Mouse (Mus musculus) intestine, embryonic 16.5 days (tissue): ENCODE measurements around the gene Cd82. TPM values are rescaled to one million over a fixed set of nuclear protein-coding genes. Genes with fewer than 3 reads are reported as not detected.
A peak's percentile ranks its signal among the peaks of the same experiment; 100 is the strongest.

ENCODE experiments used
- ATAC-seq: fragments of 200-750 bp; cut with Nextera tagmentation; 2 replicates; pipeline ENCODE4 v1.8.0; 2017; ENCODE audit warnings: moderate TSS enrichment, moderate library complexity
- H3K27ac ChIP-seq: fragments of 300-500 bp; sonication (generic); 2 replicates; pipeline ENCODE4 v1.5.1; 2014; ENCODE audit warnings: mild to moderate bottlenecking, low read length
- H3K27me3 ChIP-seq: fragments of 300-500 bp; sonication (generic); replicated peaks from 2 replicates; pipeline ENCODE4 v1.6.1; 2014; ENCODE audit warnings: low read length, control low read depth, mixed read lengths; ENCODE audit not compliant: control insufficient read depth, insufficient read depth
- H3K36me3 ChIP-seq: fragments of 300-500 bp; sonication (generic); 2 replicates; pipeline ENCODE4 v1.6.1; 2014; ENCODE audit warnings: low read length, control low read depth; ENCODE audit not compliant: control insufficient read depth, insufficient read depth
- H3K4me1 ChIP-seq: fragments of 300-500 bp; sonication (generic); 2 replicates; pipeline ENCODE4 v1.6.1; 2014; ENCODE audit warnings: low read length, control low read depth, mixed read lengths; ENCODE audit not compliant: control insufficient read depth, insufficient read depth
- H3K4me2 ChIP-seq: fragments of 300-500 bp; sonication (generic); 2 replicates; pipeline ENCODE4 v1.6.1; 2014; ENCODE audit warnings: low read depth, low read length, control low read depth
- H3K4me3 ChIP-seq: fragments of 300-500 bp; sonication (generic); 2 replicates; pipeline ENCODE4 v1.5.1; 2014; ENCODE audit warnings: mild to moderate bottlenecking, low read length
- H3K9ac ChIP-seq: fragments of 300-500 bp; sonication (generic); 2 replicates; pipeline ENCODE4 v1.6.1; 2014; ENCODE audit warnings: low read depth, low read length
- H3K9me3 ChIP-seq: fragments of 300-500 bp; sonication (generic); 2 replicates; pipeline ENCODE4 v1.6.1; 2016; ENCODE audit warnings: low read length, control low read depth; ENCODE audit not compliant: control insufficient read depth
- WGBS: fragments of 180-500 bp; shearing (Covaris S2); extraction: QIAGEN DNeasy Blood & Tissue Kit; methylation state at CpG from one replicate; pipeline ENCODE4 v1.1.7; 2014; 5-methylcytosine and 5-hydroxymethylcytosine counted together
- polyA plus RNA-seq: library from polyadenylated mRNA; unstranded; fragments of >200 nt; fragmentation: Nextera tagmentation; extraction: Ambion mirVana; gene quantifications from 2 replicates; pipeline ENCODE4 v1.2.1, GENCODE M21; 2015

Cd82 gene
- polyA plus RNA-seq, 1 experiment from 2014 or later, result 171 TPM

- no peak overlapping the region for H3K4me3 ChIP-seq
- 48% methylated on average over 8 of the region's 8 CpGs for WGBS
- no peaks in the 10 kb centered on the region for H3K9me3 ChIP-seq
- H3K27me3 ChIP-seq, result no peaks in the 10 kb centered on the region
- H3K4me2 ChIP-seq, result peak overlapping the region; percentile 9
- no peak for ATAC-seq
- no peaks in the 10 kb centered on the region for H3K36me3 ChIP-seq
- H3K9ac ChIP-seq, result peak overlapping the region; percentile 23; the same call in 1 of the 2 replicates
- H3K27ac ChIP-seq, result peak overlapping the region; percentile 56
- H3K4me1 ChIP-seq, result peaks cover 72% of the 10 kb centered on the region
Measured at GRCm38 (mm10) chr2:93458332-93459207, 4.4 kb downstream of the Cd82 start.

- peaks cover 68% of the 10 kb centered on the region for H3K4me1 ChIP-seq
- no peak overlapping the region for H3K27ac ChIP-seq
- H3K9ac ChIP-seq, result peak overlapping the region; percentile 35
- no peak overlapping the region for H3K4me2 ChIP-seq
- H3K9me3 ChIP-seq, result no peaks in the 10 kb centered on the region
- no peaks in the 10 kb centered on the region for H3K27me3 ChIP-seq
- no peak for ATAC-seq
- no peaks in the 10 kb centered on the region for H3K36me3 ChIP-seq
- 72% methylated on average over 6 of the region's 6 CpGs for WGBS
- no peak overlapping the region for H3K4me3 ChIP-seq
Measured at GRCm38 (mm10) chr2:93457426-93458130, 5.4 kb downstream of the Cd82 start.

- peak overlapping the region; percentile 58 for H3K27ac ChIP-seq
- peaks cover 74% of the 10 kb centered on the region for H3K4me1 ChIP-seq
Measured at GRCm38 (mm10) chr2:93456140-93456539, 6.8 kb downstream of the Cd82 start.

GRCm38 (mm10) chr2:93454817-93455591, 7.9 kb downstream of the Cd82 start:
- Histone ChIP-seq H3K9ac (no peak overlapping the region), H3K9me3 (no peaks in the 10 kb centered on the region), H3K4me1 (peaks cover 74% of the 10 kb centered on the region), H3K4me3 (no peak overlapping the region), H3K27ac (peak overlapping the region; percentile 79), H3K36me3 (no peaks in the 10 kb centered on the region), H3K27me3 (no peaks in the 10 kb centered on the region), H3K4me2 (peak overlapping the region; percentile 0; the same call in 1 of the 2 replicates)
- peak; percentile 74 for ATAC-seq
- 59% methylated on average over 3 of the region's 3 CpGs for WGBS

More at GRCm38 (mm10) chr2:93456140-93456539, 6.8 kb downstream of the Cd82 start:
- 77% methylated on average over 3 of the region's 3 CpGs for WGBS
- H3K27me3 ChIP-seq, result no peaks in the 10 kb centered on the region
- peak overlapping the region; percentile 35; the same call in 1 of the 2 replicates for H3K9ac ChIP-seq
- H3K4me3 ChIP-seq, result no peak overlapping the region
- H3K36me3 ChIP-seq, result no peaks in the 10 kb centered on the region
- H3K9me3 ChIP-seq, result no peaks in the 10 kb centered on the region
- ATAC-seq, result no peak
- no peak overlapping the region for H3K4me2 ChIP-seq

- peaks cover 75% of the 10 kb centered on the region for H3K4me1 ChIP-seq
- WGBS, result 41% methylated on average over 10 of the region's 10 CpGs
- peak; percentile 9 for ATAC-seq
- no peak overlapping the region for H3K4me2 ChIP-seq
- no peak overlapping the region for H3K4me3 ChIP-seq
- H3K27ac ChIP-seq, result peak overlapping the region; percentile 79
- no peaks in the 10 kb centered on the region for H3K27me3 ChIP-seq
- H3K9ac ChIP-seq, result no peak overlapping the region
- no peaks in the 10 kb centered on the region for H3K9me3 ChIP-seq
- no peaks in the 10 kb centered on the region for H3K36me3 ChIP-seq
Measured at GRCm38 (mm10) chr2:93454334-93454733, 8.6 kb downstream of the Cd82 start.

- Histone ChIP-seq H3K9ac (peak overlapping the region; percentile 48), H3K4me1 (peaks cover 71% of the 10 kb centered on the region), H3K27ac (peak overlapping the region; percentile 79), H3K27me3 (no peaks in the 10 kb centered on the region), H3K36me3 (no peaks in the 10 kb centered on the region), H3K4me2 (no peak overlapping the region), H3K4me3 (peak overlapping the region; percentile 21), H3K9me3 (no peaks in the 10 kb centered on the region)
- 70% methylated on average over 4 of the region's 4 CpGs for WGBS
- ATAC-seq, result no peak
Measured at GRCm38 (mm10) chr2:93453046-93453445, 9.9 kb downstream of the Cd82 start.

- H3K27me3 ChIP-seq, result no peaks in the 10 kb centered on the region
- H3K36me3 ChIP-seq, result no peaks in the 10 kb centered on the region
- H3K4me1 ChIP-seq, result peaks cover 71% of the 10 kb centered on the region
- WGBS, result 65% methylated on average over 4 of the region's 4 CpGs
- no peaks in the 10 kb centered on the region for H3K9me3 ChIP-seq
- peak overlapping the region; percentile 21 for H3K4me3 ChIP-seq
- peak overlapping the region; percentile 79 for H3K27ac ChIP-seq
- H3K4me2 ChIP-seq, result 0 out of 2 replicates have a peak overlapping the region, but pooled peaks have one; percentile 31
- ATAC-seq, result 0 out of 2 replicates have a peak, but pooled peaks have one; percentile 10
- H3K9ac ChIP-seq, result peak overlapping the region; percentile 48
Measured at GRCm38 (mm10) chr2:93452506-93452905, 10.4 kb downstream of the Cd82 start.

GRCm38 (mm10) chr2:93452057-93452456, 10.9 kb downstream of the Cd82 start:
- no peaks in the 10 kb centered on the region for H3K27me3 ChIP-seq
- H3K9me3 ChIP-seq, result no peaks in the 10 kb centered on the region
- WGBS, result 63% methylated on average over 6 of the region's 6 CpGs
- peak overlapping the region; percentile 1; the same call in 1 of the 2 replicates for H3K4me3 ChIP-seq
- H3K27ac ChIP-seq, result peak overlapping the region; percentile 79
- ATAC-seq, result no peak
- H3K4me2 ChIP-seq, result peak overlapping the region; percentile 31; the same call in 1 of the 2 replicates
- peaks cover 71% of the 10 kb centered on the region for H3K4me1 ChIP-seq
- H3K9ac ChIP-seq, result peak overlapping the region; percentile 48
- H3K36me3 ChIP-seq, result no peaks in the 10 kb centered on the region
